Mouse (Mus musculus) midbrain, embryonic 16.5 days (tissue): ENCODE results near the gene Thbs3. TPM values are rescaled to one million over a fixed set of nuclear protein-coding genes. Genes with fewer than 3 reads are reported as not detected.
A peak's percentile ranks its signal among the peaks of the same experiment; 100 is the strongest.

ENCODE experiments used
- ATAC-seq: fragments of 200-750 bp; cut with Nextera tagmentation; 2 replicates; pipeline ENCODE4 v1.8.0; 2017; ENCODE audit warnings: moderate TSS enrichment
- H3K27ac ChIP-seq: fragments of 300-500 bp; sonication (generic); 2 replicates; pipeline ENCODE4 v1.5.1; 2014; ENCODE audit warnings: mild to moderate bottlenecking, low read length, mixed read lengths
- H3K27me3 ChIP-seq: fragments of 300-500 bp; sonication (generic); 2 replicates; pipeline ENCODE4 v1.6.1; 2014; ENCODE audit warnings: low read depth, low read length, mixed read lengths; ENCODE audit not compliant: control insufficient read depth, insufficient read depth
- H3K36me3 ChIP-seq: fragments of 300-500 bp; sonication (generic); 2 replicates; pipeline ENCODE4 v1.6.1; 2014; ENCODE audit warnings: mild to moderate bottlenecking, low read length, moderate library complexity, mixed read lengths; ENCODE audit not compliant: control insufficient read depth, insufficient read depth
- H3K4me1 ChIP-seq: fragments of 300-500 bp; sonication (generic); 2 replicates; pipeline ENCODE4 v1.6.1; 2014; ENCODE audit warnings: mild to moderate bottlenecking, low read length, mixed read lengths; ENCODE audit not compliant: control insufficient read depth, insufficient read depth
- H3K4me2 ChIP-seq: fragments of 300-500 bp; sonication (generic); 2 replicates; pipeline ENCODE4 v1.6.1; 2014; ENCODE audit warnings: mild to moderate bottlenecking, low read length, mixed read lengths
- H3K4me3 ChIP-seq: fragments of 300-500 bp; sonication (generic); 2 replicates; pipeline ENCODE4 v1.5.1; 2014; ENCODE audit warnings: low read depth, mild to moderate bottlenecking, low read length, moderate library complexity, mixed read lengths
- H3K9ac ChIP-seq: fragments of 300-500 bp; sonication (generic); 2 replicates; pipeline ENCODE4 v1.6.1; 2014; ENCODE audit warnings: low read depth, low read length, mixed read lengths
- H3K9me3 ChIP-seq: fragments of 300-500 bp; sonication (generic); replicated peaks from 2 replicates; pipeline ENCODE4 v1.6.1; 2014; ENCODE audit warnings: mild to moderate bottlenecking, low read length, mixed read lengths; ENCODE audit not compliant: control insufficient read depth, poor library complexity, severe bottlenecking
- WGBS: fragments of 180-500 bp; shearing (Covaris S2); extraction: QIAGEN DNeasy Blood & Tissue Kit; methylation state at CpG from one replicate; pipeline ENCODE4 v1.1.7; 2014; 5-methylcytosine and 5-hydroxymethylcytosine counted together
- polyA plus RNA-seq: library from polyadenylated mRNA; unstranded; fragments of >200 nt; fragmentation: Nextera tagmentation; extraction: Ambion mirVana; gene quantifications from 2 replicates; pipeline ENCODE4 v1.2.1, GENCODE M21; 2015

Gene Thbs3
- polyA plus RNA-seq, 1 experiment from 2014 or later, result 52.2 TPM

GRCm38 (mm10) chr3:89218271-89218670 is 3.3 kb downstream of the Thbs3 start:
- Histone ChIP-seq H3K27ac (no peak overlapping the region), H3K9ac (no peak overlapping the region), H3K36me3 (no peaks in the 10 kb centered on the region), H3K4me3 (no peak overlapping the region), H3K27me3 (no peaks in the 10 kb centered on the region), H3K9me3 (no peaks in the 10 kb centered on the region), H3K4me1 (peaks cover 14% of the 10 kb centered on the region), H3K4me2 (no peak overlapping the region)
- 66% methylated on average over 1 of the region's 1 CpGs for WGBS
- ATAC-seq, result no peak

GRCm38 (mm10) chr3:89219546-89219945 is 4.6 kb downstream of the Thbs3 start:
- H3K36me3 ChIP-seq, result no peaks in the 10 kb centered on the region
- no peak overlapping the region for H3K9ac ChIP-seq
- 46% methylated on average over 8 of the region's 8 CpGs for WGBS
- no peaks in the 10 kb centered on the region for H3K27me3 ChIP-seq
- no peak overlapping the region for H3K4me3 ChIP-seq
- H3K4me1 ChIP-seq, result peaks cover 26% of the 10 kb centered on the region
- ATAC-seq, result no peak
- no peaks in the 10 kb centered on the region for H3K9me3 ChIP-seq
- H3K27ac ChIP-seq, result no peak overlapping the region
- H3K4me2 ChIP-seq, result no peak overlapping the region

- Histone ChIP-seq H3K36me3 (no peaks in the 10 kb centered on the region), H3K9ac (no peak overlapping the region), H3K9me3 (no peaks in the 10 kb centered on the region), H3K4me3 (no peak overlapping the region), H3K27ac (no peak overlapping the region), H3K4me2 (no peak overlapping the region), H3K27me3 (no peaks in the 10 kb centered on the region), H3K4me1 (peaks cover 30% of the 10 kb centered on the region)
- ATAC-seq, result no peak
- WGBS, result 55% methylated on average over 5 of the region's 5 CpGs
These were observed 6.2 kb downstream of the Thbs3 start for GRCm38 (mm10) chr3:89221167-89221566.

GRCm38 (mm10) chr3:89224796-89225195 is 9.8 kb downstream of the Thbs3 start:
- ATAC-seq, result no peak
- WGBS, result 20% methylated on average over 11 of the region's 11 CpGs

GRCm38 (mm10) chr3:89225321-89225815 is 10.4 kb downstream of the Thbs3 start:
- no peaks in the 10 kb centered on the region for H3K9me3 ChIP-seq
- no peaks in the 10 kb centered on the region for H3K27me3 ChIP-seq
- H3K27ac ChIP-seq, result peak overlapping the region; percentile 90
- H3K4me2 ChIP-seq, result peak overlapping the region; percentile 78
- peak overlapping the region; percentile 43 for H3K4me3 ChIP-seq
- H3K36me3 ChIP-seq, result no peaks in the 10 kb centered on the region
- H3K9ac ChIP-seq, result peak overlapping the region; percentile 69
- ATAC-seq, result no peak
- H3K4me1 ChIP-seq, result peaks cover 47% of the 10 kb centered on the region
- 12% methylated on average over 12 of the region's 12 CpGs for WGBS

More at GRCm38 (mm10) chr3:89224796-89225195, 9.8 kb downstream of the Thbs3 start:
- peak overlapping the region; percentile 90 for H3K27ac ChIP-seq
- peak overlapping the region; percentile 78 for H3K4me2 ChIP-seq
- no peaks in the 10 kb centered on the region for H3K9me3 ChIP-seq
- H3K4me3 ChIP-seq, result peak overlapping the region; percentile 43
- no peaks in the 10 kb centered on the region for H3K36me3 ChIP-seq
- H3K27me3 ChIP-seq, result no peaks in the 10 kb centered on the region
- H3K9ac ChIP-seq, result peak overlapping the region; percentile 69
- H3K4me1 ChIP-seq, result peaks cover 47% of the 10 kb centered on the region

GRCm38 (mm10) chr3:89225918-89226317 is 10.9 kb downstream of the Thbs3 start:
- Histone ChIP-seq H3K27me3 (no peaks in the 10 kb centered on the region), H3K4me3 (peak overlapping the region; percentile 43), H3K9ac (peak overlapping the region; percentile 69), H3K4me1 (peaks cover 47% of the 10 kb centered on the region), H3K9me3 (no peaks in the 10 kb centered on the region), H3K36me3 (no peaks in the 10 kb centered on the region), H3K4me2 (peak overlapping the region; percentile 78), H3K27ac (peak overlapping the region; percentile 90)
- peak; percentile 52 for ATAC-seq
- WGBS, result 7% methylated on average over 4 of the region's 4 CpGs

- Histone ChIP-seq H3K4me3 (peak overlapping the region; percentile 43), H3K27me3 (no peaks in the 10 kb centered on the region), H3K9ac (peak overlapping the region; percentile 69), H3K9me3 (no peaks in the 10 kb centered on the region), H3K4me2 (peak overlapping the region; percentile 78), H3K27ac (peak overlapping the region; percentile 90), H3K4me1 (peaks cover 47% of the 10 kb centered on the region), H3K36me3 (no peaks in the 10 kb centered on the region)
- no peak for ATAC-seq
- WGBS, result 7% methylated on average over 11 of the region's 11 CpGs
These were observed 11.4 kb downstream of the Thbs3 start for GRCm38 (mm10) chr3:89226361-89226760.

GRCm38 (mm10) chr3:89226900-89227299 is 11.9 kb downstream of the Thbs3 start, which contains the start of gene Mtx1:
Gene Mtx1 (minus strand): TSS chr3:89227088.
- H3K9ac ChIP-seq, result peak within 1 kb of the TSS; percentile 69
- H3K4me2 ChIP-seq, result peak within 1 kb of the TSS; percentile 78
- H3K27me3 ChIP-seq, result no peaks in the 10 kb centered on the region
- peak; percentile 28 for ATAC-seq
- peak within 1 kb of the TSS; percentile 90 for H3K27ac ChIP-seq
- peak within 1 kb of the TSS; percentile 43 for H3K4me3 ChIP-seq
- no peaks in the 10 kb centered on the region for H3K36me3 ChIP-seq
- H3K9me3 ChIP-seq, result no peaks in the 10 kb centered on the region
- 2% methylated on average over 21 of the region's 21 CpGs for WGBS
- H3K4me1 ChIP-seq, result peaks cover 47% of the 10 kb centered on the region

- peak; percentile 72 for ATAC-seq
- Histone ChIP-seq H3K4me1 (peaks cover 47% of the 10 kb centered on the region), H3K27ac (peak overlapping the region; percentile 90), H3K9me3 (no peaks in the 10 kb centered on the region), H3K9ac (peak overlapping the region; percentile 69), H3K27me3 (no peaks in the 10 kb centered on the region), H3K4me3 (peak overlapping the region; percentile 43), H3K36me3 (no peaks in the 10 kb centered on the region), H3K4me2 (peak overlapping the region; percentile 78)
- under 1% methylated on average over 41 of the region's 41 CpGs for WGBS
These were observed 12.6 kb downstream of the Thbs3 start for GRCm38 (mm10) chr3:89227307-89228179.
